Mouse (Mus musculus): ENCODE measurements at regions not wholly inside any gene's neighbourhood (a gene's known extent, or its start where the extent isn't known, plus 50 kb on each side); places are given as distances from the start of the nearest gene placed in this dataset.

DNA sequence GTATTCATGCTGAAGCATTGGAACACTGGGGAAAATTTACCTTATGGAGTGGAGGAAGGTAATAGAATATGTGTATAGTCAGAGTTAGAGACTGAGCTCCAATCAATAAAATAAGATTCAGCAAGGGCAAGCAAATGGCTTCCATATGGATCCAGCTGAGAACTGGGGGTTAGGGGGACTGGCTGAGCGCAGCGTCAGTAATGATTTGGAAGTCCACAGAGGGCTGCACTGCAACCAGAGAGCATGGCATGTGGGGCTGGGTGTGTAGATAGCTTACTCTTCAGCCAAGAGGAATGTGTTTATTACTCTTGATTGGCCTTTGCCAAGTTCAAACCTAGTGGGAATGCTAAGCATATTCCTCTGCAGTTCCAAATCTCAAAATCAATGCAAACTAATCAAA lies 55.8 kb upstream of the Ccn6 start:
- no peak for DNase-seq (ENCODE audit: low spot score in 2 of 2)

- DNase-seq (ENCODE audit: low spot score in 2 of 2): no peak
Observed at GRCm38 (mm10) chr10:39218151-39218550, 54.6 kb upstream of the Ccn6 start.

DNA sequence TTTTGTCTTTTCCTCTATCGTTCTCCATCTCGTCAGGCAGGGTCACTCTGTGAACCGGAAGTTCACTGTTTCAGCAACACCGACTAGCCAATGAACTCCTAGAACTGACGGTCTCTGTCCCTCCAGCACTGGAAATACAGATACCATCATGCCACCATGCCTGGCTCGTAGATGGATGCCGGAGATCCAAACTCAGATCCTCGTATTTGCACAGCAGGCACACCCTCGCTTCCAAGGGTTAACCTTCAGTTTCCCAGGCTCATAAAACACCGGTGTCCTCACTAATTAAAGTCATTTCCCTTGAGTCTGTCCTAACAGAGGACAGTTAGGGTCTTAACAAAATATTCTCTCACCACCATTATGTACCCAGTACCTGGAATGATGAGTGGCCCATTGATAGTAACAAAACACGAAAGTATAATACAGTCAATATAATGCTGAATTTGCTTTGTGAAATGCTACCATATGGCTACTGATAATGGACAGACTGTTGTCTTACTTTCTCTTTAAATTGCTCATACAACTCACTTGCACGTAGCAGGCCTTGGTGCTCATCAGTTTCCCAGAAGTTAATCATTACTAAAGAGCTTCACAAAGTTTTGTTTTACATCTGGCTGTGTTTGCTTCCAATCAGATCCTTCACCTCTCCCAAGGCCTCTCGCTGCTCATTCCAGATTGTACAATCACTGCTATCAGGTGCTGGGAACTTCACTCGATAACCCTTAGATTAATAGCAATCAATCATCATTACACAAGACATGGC lies 52.7 kb upstream of the Ccn6 start:
- DNase-seq (ENCODE audit: low spot score in 2 of 2): no peak

DNA sequence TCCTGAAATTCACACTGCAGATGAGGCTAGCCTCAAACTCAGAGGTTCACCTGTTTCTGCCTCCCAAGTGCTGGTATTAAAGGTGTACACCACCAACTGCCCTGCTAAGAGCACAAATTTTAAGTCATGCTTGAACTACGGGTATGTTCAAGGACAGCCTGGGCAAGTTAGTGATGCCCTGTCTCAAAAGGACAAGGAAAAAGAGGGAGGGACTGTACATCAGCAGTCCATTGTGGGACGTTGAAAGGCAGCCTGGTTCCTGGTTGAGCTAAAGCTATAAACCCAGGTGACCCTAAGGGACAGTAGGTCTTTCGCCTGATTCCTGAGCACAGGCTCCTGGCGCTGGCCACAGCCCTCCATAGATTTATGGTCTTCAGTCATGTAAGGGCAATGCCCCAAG lies 51.0 kb upstream of the Ccn6 start:
- DNase-seq (ENCODE audit: low spot score in 2 of 2): no peak
